Mouse (Mus musculus) adrenal gland, postnatal 0 days (tissue): ENCODE results near the gene Fanci. TPM values are rescaled to one million over a fixed set of nuclear protein-coding genes. Genes with fewer than 3 reads are reported as not detected.

Experiments used
- polyA plus RNA-seq: library from polyadenylated mRNA; unstranded; fragments of >200 nt; fragmentation: Nextera tagmentation; extraction: Ambion mirVana; gene quantifications from 2 replicates; pipeline ENCODE4 v1.2.1, GENCODE M21; 2015

Gene Fanci
- 1.5 and 2.2 TPM in 2 replicates for polyA plus RNA-seq

DNA sequence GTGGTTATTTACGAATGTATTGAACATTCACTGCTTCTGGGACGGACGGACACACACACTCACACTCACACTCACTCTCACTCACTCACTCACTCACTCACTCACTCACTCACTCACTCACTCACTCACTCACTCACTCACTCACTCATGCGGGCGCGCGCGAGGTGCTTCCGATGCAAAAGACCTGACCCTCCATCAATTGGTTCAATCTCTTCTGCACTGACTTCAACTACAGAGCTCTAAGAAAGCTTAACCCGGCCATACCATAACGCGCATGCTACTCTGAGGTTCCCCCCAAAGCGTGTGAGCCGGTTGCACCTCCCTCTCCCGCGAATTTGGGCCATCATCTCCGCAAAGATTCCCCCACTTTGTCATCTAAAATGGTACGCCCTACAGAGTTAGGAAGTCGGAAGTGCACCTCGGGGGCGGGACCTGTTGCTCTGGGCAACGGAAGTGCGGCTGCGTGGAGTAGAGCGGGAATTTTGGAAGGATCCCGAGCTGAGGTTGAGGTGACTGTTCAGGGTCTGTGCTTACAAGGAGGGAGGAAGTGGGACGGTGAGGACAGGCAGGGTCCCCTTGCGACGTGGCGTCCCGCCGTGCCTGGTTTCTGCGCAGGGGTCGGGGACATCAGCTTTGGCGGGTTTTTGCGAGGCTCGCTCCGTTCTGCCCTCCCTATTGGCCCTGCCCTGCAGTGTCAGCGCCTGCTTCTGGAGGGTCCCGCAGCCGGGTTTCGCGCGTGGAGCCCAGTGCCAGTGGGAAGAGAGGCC is at the start of gene Fanci:
Fanci (plus strand) TSS at position 47 of the 767 bp plus-strand sequence.

GRCm38 (mm10) chr7:79386422-79387133 is 5.2 kb upstream of the Fanci start, which contains the start of gene Rlbp1:
Gene Rlbp1 (minus strand): TSS chr7:79387048.

GRCm38 (mm10) chr7:79466053-79466901 is 74.5 kb downstream of the Fanci start, which contains the start of gene Polg:
Gene Polg (minus strand): TSS chr7:79466362.

Other genes with a start within 250 kb of the Fanci start
- gene Mfge8, start 242.9 kb upstream of the Fanci start, polyA plus RNA-seq = 226 and 348 TPM in 2 replicates
- 39.5 and 90.5 TPM in 2 replicates for gene Abhd2, start 118.7 kb upstream of the Fanci start, polyA plus RNA-seq
- gene Rlbp1, start 4.9 kb upstream of the Fanci start, polyA plus RNA-seq = 0.25 and 0.54 TPM in 2 replicates
- gene Polg, start 74.4 kb downstream of the Fanci start, polyA plus RNA-seq = 13.8 and 25.1 TPM in 2 replicates
- gene Rhcg, start 225.7 kb downstream of the Fanci start, polyA plus RNA-seq = 6.8 and 13.8 TPM in 2 replicates